Mouse (Mus musculus) yolk sac, embryonic 10.5 days (tissue): ENCODE measurements around the gene 9930021J03Rik.
A peak's percentile ranks its signal among the peaks of the same experiment; 100 is the strongest.

ENCODE experiments used
- DNase-seq: peaks from one replicate; pipeline ENCODE4 v3.0.0-alpha.2; 2017; ENCODE audit warnings: low spot score

The 9930021J03Rik gene

DNA sequence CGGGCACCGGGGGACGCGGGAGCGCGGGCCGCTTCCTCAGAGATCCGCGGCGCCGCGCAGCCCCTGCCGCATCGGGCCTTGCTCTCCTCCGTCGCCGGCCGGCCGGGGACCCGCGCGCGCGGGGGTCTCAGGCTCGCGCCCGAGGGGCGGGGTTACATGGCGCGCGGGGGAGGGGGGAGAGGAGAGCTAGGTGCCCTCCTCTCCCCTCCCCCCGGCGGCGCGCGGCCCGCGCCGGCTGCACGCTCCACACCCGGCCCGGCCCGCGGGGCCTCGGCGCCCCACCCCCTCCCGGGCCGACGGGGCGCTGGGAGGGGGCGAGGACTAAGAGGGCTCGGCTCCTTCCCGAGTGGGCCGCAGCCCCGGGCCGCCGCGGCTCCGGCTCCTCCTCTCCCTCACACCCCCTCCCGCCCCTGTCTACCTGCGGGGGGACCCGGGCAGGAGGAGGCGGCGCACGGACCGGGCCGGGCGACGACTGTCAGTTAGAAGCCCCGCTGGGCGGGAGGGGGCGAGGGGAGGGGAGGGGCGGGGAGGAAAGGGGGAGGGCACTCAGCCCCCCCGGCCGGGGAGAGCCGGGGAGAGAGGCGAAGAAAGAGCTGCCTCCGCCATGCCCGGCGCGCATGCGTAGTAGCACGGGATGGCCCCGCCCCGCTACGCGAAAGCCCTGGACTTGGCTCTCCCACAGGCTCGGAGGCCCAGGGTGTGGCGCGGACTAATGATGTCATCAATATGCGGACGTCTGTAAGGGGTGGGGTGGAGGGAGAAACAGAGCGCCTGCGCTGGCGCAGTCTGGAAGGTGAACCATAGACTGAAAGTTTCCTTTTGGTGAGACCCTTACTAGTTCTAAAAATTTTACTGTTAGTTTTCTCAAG is at the start of gene 9930021J03Rik:
9930021J03Rik (minus strand) TSS at position 73 of the 869 bp plus-strand sequence.
- DNase-seq: peak; percentile 100

DNA sequence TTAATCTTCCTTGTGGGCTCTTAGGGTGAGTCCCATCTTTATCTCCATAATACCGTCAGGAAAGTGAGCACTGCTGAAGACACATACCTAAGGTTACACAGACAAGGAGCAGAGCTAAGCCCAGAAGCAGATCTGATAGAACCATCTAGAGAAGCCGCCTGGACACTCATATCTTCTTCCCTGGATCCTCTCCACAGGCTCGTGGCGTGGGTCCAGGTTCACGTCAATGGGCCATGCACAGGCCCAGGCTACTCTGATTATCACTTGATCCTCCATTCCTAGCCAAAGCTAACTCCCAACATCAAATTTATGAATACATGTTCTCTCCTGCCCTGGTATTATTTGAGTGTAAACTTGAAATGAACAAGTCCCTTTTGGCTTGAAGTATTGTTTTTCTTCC is 47.9 kb upstream of the 9930021J03Rik start:
- DNase-seq: no peak

DNA sequence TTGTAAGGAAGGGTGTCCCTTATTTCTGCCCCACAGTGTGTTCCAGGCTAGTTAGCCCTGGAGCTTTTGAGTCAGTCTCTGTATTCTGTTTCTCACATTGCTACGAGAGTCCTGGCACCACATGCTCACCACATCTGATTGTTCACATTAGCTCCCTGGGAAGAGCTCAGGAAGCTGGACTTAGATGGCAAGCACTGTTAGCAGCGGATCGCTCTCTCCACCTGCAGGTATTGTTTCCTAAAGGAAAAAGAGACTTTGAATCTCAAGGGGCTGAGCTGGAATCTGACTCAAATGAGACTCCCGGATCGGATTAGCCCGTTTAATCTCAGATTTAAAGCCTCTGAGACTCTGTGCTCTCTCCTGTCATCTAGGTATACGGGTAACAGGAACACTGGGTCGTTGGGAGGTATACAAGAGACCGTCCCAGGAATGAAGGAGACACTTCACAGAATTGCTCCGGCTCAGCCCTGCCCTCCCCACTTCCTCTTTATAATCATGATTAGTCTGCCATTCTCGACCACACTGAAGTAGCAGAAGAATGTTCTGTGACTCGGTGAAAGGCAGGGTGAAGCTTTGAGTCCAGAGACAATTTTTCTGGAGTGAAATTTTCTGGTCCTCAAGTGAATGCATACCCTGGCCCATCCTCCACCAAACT is 45.4 kb upstream of the 9930021J03Rik start:
- DNase-seq: no peak

DNA sequence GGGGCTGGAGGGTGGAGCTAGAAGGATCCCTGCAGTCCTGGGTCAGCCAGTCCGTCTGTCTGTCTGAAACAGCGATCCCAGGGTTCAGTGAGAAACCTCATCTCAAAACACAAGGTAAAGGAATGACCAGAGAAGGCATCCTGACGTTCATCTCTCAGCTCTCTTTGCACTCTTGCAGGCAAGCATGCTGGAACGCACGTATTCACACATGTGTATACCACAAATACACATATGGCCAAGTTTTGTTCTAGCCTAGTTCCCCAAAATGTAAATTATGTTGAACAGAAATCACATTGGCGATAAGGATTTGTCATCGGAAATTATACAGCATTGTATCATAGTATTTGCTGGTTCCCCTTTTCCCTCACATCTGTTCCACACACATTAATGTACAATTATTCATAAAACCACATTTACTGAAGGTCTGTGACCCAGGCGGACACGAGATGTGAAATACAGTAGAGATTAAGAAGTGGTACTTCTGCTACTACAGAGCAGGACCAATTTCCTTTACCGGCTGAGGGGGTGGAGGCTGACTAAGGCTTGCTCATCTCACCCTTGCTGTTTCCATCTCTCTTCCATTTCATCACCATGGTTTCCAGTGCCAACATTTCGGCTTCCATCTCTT is 44.2 kb upstream of the 9930021J03Rik start:
- DNase-seq: no peak

DNA sequence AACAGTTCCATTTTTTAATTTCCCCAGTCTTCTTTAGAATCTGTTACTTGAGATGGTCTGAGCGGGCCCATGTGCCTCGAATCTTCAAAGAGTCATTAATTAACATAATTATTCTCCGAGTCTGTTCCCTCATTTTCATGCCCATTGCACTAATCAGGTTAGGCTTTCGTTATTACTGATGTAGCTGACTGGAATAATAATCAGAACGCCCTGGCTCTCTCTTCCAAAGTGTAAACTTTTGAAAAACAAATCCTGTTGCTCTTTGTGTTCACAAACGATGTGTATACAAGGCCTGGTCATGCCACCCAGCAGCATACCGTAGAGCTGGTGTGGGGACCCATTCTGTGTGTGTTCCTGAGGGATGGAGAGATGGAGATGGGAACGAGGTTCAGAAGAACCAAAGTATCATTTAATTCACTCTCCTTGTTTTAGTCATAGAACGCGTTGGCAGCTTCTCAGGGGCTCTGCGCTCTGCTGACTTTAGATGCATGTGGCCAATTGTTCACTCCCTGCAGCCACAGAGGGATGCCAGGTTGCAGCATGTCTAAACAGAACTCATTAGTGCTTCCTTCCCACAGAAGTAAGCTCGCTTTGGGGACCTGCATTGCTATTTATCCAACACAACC is 38.4 kb upstream of the 9930021J03Rik start:
- DNase-seq: no peak

DNA sequence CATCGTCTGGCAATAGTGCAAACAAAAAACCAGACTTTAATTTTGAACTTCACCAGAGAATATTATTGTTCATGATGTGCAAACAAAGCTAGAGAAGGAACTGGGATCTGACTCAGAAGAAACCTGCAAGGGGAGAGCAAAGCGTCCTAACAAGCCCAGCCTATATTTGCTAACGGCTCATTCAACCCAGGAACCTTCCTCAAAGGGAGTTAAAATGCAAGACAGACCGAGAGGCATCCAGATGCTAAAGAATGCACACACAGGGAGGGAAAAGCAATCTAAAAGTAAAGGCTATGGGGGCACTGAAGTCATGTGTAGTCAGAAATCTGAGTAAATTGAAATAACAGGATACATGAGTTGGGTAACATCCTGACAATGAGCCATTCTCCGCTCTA is 37.8 kb upstream of the 9930021J03Rik start:
- no peak for DNase-seq

DNA sequence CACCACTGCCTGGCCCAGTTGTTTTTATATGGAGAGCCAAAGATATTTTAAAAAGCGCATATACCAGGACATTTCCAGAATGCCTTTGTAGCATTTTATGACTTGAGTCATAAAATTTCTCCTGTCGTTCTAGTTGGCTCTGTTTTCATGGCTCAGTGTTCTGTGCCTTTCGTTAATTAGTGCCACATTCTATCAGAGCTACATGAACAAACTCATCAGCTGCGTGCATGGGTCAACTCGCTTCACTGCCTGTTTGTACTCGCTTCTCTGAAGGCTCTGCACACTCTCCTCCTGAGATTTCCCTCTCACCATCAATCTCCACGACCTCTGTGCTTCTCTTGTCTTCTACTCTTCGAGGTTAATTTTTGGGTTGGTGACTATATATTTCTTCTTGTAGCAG is 37.2 kb upstream of the 9930021J03Rik start:
- DNase-seq: no peak

DNA sequence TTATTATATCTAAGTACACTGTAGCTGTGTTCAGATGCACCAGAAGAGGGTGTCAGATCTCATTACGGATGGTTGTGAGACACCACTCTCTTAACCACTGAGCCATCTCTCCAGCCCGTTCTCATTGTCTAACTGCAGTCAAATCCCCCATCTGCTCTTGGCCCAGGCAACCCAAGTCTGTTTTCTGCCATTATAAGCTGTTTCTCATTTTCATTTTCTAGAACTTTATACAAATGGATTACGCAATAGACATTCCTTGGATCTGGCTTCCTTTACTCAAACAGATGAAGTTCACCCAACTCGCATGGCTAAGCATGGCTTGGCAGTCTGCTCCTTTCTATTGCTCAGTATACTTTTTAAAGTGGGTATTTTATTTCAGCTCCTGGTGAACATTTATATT is 34.9 kb upstream of the 9930021J03Rik start:
- no peak for DNase-seq

DNA sequence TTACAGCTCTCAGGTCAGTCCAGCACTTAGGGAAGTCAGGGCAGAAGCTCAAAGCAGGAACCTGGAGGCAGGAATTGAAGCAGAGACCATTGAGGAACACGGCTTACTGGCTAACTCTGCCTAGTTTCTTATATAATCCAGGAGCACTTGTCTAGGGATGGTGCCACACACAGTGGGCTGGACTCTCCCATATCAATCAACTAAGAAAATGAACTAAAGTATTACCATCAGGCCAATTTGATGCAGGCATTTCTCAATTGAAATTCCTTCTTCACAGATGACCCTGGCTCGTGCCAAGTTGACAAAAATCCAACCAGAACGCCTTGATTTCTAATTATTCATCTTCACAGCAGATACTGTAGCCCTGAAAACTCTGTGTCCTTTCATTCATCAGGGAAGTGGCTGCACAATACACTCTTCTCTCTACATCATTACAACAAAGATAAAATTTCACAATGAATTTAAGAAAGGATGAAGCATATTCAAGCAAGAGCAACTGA is 32.9 kb upstream of the 9930021J03Rik start:
- DNase-seq: no peak

DNA sequence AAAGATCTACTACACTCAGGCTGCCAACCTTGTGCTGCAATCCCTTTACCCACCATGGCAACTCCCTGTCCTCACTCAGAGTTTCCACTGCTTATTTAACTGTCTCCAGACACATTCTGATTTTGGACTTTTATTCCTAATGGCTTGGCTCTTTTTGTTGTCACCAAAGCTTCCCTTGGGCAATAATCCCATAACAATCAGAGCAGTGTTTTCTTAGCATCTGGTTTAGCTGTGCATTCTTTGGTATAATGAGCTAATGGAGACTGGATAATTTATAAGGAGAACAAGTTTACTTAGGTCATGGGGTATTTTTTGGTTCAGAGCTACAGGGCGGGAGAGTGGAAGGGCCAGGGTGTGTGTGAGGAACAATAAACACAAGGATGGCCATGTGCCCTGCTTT is 32.4 kb upstream of the 9930021J03Rik start:
- DNase-seq: no peak

DNA sequence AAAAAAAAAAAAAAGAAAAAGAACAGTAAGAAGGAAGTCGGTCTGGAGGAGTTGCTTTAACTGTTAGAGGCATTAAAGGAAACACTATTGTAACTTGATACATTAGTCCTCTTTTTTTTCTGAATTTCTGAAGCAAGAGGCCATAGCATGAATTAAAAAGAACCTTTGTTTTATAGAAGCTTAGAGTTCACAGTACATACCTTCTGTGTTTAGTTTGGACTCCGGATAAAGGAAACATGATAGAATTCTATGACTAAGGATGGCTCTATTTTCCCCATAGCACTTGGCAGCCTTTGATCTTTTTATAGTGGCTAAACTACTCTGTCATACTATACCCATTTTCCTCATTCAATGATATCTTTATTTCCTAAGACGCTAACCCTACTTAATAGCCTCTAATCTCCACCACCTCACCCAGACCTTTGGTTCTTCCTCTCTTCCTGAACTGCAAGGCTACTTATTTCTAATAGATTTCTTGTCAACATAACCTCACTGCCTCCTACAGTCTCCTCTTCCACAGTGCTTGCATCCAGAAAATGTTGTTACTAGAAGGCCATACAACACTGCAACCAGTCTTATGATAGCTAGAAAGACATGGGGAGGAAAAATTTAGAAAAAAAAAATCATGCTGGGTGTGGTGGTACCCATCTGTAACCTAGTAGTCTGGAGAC is 29.7 kb upstream of the 9930021J03Rik start:
- no peak for DNase-seq

DNA sequence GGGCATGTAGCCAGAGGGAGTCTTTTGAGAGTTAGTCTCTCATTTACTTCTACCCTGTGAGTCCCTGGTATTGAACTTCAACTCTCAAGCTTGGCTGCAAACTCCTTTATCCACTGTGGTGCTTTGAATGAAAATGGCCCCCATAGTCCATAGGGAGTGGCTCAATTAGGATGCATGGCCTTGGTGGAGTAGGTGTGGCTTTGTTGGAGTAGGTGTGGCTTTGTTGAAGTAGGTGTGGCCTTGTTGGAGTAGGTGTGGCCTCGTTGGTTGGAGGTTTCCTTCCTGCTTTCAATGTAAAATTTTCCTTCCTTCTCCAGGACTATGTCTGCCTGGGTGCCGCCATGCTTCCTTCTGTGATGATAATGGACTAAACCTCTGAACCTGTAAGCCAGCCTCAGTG is 25.1 kb upstream of the 9930021J03Rik start:
- no peak for DNase-seq

DNA sequence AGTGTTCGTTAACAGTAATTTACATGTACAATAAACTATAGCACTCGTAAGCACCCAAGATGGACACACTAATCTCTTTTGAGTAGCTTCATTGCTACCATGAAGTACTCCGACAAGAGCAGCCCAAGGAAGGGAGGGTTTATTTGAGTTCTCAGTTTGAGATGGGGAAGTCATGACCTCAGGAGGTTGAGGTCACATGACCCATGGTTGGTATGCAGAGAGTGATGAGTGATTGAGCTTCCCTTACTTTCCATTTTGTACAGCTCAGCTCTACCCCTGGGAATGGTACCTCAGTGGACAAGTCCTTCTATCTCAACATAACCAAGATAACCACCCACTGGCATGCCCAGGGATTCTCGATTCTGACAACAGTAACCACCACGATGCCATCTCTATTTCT is 22.8 kb upstream of the 9930021J03Rik start:
- no peak for DNase-seq

DNA sequence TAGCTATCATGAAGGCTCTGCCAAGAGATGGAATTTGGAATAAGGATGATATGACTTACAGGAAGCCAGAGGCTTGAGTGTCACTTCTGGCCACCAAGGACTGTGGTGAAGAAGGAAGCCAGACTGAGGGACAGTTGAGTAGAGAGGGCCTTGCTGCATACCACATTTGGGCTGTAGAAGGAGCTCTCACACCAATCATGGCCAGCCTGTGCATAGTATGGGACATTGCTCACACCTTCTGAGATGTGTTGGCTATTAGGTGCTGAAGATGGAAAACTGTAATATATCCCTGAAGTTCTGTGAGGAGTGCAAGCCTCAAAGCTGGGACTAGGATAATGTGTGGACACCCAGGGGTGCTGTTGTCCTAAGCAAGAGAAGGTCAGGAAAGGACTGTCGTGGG is 20.9 kb upstream of the 9930021J03Rik start:
- no peak for DNase-seq

DNA sequence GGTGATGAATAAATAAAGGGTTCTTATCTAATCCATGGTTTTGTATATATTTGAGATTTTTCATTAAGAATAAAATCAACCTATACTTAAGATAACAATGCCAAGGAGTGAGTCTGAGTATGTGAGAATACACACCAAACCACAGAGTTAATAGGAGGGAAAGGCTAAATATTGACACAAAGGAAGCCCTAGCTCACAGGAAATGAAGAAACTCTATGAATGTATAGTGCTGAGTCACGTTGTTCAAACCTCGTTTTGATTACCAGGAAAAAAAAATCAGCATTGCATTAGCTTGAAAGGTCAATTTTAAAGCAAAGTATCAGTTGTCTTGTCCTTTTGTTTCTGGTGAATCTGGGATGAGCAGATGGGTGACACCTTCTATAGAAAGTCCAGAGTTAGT is 19.2 kb upstream of the 9930021J03Rik start:
- no peak for DNase-seq

DNA sequence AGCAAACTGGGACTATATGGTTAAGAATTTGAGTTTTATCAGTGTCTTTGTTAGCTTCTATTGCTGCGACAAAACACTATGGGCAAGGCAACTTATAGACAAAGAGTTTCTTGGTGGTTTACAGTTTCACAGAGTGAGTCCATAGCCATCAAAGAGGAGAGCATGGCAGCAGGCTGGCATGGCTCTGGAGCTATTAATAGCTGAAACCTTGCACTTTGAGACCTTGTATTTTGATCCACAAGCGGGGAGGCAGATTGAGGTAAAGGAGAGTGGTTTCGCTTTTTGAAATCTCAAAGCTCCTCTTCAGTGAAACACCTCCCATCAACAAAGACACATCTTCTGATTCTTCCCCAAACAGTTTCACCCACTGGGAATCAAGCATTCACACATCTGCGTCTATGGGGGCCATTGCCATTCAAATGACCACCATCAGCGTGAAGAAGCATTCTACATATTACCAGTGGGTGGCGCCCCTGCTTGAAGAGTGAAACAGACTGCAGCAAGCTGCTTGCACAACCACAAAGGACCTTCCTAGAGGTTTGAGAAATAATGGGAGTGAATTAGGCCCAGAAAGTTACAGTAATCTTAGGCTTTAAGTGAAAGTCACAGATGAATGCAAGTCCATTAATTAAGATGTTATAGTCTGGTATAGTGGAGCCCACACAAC is 18.4 kb upstream of the 9930021J03Rik start:
- DNase-seq: peak; percentile 48

DNA sequence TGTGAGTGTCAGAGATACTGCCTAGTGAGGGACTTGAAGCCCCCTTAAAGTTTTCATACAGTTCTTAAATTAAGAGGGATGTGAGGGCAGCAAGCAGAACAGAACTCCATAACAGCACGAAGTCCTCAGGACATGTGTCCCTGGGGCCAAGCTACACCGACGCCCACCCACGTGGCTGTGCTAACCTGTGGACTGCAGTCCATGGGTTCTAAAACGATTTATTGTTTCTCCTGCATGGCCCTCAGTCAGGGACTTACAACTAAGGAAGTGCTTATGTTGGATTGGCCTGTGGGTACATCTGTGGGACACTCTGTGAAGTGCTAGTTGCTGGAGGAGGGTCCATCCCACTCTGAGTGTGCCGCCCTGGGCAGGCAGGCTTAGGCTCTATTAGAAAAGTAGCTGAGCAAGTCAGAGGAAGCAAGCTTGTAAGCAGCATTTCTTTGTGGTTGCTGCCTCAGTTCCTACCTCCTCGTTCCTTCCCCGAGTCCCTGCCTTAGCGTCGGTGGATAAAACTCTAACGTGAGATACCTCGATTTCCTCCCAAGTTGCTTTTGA is 17.7 kb upstream of the 9930021J03Rik start:
- DNase-seq: no peak

DNA sequence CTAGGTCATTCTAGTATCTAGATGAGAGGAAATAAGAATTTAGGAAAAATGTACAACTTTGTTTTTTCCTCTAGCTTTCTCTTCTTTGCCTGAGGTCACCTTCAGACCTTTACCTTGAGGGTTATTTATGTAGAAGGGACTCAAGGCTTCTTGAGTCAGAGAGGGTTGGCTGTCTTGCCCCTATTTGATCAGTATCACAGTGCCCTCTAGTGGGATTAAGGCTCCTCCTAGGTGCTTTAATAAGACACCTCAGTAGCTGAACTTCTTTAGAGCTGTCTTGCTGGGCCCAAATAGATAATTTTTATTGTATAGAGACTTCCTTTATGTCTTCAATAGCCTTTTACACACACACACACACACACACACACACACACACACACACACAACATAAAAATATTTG is 15.2 kb upstream of the 9930021J03Rik start:
- DNase-seq: peak; percentile 43

DNA sequence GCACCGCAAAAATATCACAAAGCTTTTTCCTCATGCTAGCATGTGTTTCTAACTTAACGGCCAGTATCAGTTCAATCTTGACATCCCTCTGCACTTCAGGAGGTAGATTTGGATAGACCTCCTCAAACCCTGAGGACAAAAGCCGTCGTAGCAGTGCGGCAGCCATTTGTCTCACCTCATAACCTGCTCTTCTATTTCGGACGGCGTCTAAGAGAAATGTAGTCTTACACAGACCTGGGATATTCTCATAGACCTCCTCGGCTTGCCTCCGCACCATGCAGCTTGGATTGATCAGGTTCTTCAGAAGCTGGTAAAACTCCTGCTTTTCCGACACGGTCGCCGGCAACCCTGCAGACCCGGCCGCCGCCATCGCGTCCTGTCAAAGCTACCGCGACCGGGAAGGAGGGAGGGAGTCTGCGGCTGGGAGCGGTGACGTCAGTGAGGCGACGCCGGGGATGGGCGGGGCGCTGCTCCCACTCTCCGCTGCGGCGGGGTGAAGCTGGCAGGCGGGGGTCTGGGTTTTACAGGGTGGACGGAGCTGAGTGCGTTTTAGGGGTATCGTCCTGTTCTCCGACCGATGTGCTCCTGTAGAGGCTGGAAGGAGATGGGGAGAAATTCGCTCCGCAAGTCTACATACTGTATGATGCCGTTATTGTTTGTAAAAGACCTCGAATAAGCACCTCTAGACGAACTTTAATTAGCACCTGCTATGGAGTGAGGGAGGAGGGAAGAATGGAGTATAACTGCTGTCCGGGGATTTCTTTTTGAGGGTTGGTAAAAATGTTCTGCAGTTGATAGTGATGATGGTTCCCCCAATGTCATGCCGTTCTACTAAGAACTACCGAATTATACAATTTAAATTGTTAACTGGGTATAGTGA is 7.0 kb upstream of the 9930021J03Rik start, which contains the start of gene Ranbp6:
Ranbp6 (minus strand) TSS at position 394 of the 880 bp plus-strand sequence.
- peak; percentile 86 for DNase-seq

DNA sequence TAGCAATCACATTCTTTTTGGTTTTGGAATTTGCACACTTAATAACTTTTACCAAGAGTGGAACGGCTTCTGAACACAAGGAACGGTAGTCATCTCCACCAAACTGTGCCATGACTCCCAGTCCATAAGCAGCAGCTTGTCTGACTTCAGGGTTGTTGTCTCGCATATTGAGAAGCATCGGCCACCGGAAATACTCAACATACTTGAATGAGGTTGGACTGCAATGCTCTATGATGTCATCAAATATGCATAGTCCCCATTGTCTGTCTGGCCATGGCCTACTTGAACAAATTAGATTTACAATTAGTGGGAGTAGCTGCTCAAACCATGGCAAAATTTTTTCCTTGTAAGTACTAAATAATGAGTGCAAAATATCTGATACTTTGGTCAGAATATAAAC is 4.2 kb upstream of the 9930021J03Rik start:
- no peak for DNase-seq
